Mouse (Mus musculus) limb, embryonic 12.5 days (tissue): ENCODE results near the gene Klrg2. TPM values are rescaled to one million over a fixed set of nuclear protein-coding genes. Genes with fewer than 3 reads are reported as not detected.

Source experiments
- ATAC-seq: fragments of 200-750 bp; cut with Nextera tagmentation; 2 replicates; pipeline ENCODE4 v1.8.0; 2017; ENCODE audit warnings: low read depth, moderate TSS enrichment; ENCODE audit not compliant: insufficient number of reproducible peaks, insufficient read depth, low FRiP score, low TSS enrichment
- H3K27ac ChIP-seq: fragments of 300-500 bp; sonication (generic); 2 replicates; pipeline ENCODE4 v1.5.1; 2016; ENCODE audit warnings: mild to moderate bottlenecking, moderate library complexity
- H3K27me3 ChIP-seq: fragments of 300-500 bp; sonication (generic); 2 replicates; pipeline ENCODE4 v1.6.1; 2016; ENCODE audit warnings: mild to moderate bottlenecking, moderate library complexity
- H3K36me3 ChIP-seq: fragments of 300-500 bp; sonication (generic); 2 replicates; pipeline ENCODE4 v1.6.1; 2016; ENCODE audit warnings: mild to moderate bottlenecking, moderate library complexity
- H3K4me1 ChIP-seq: fragments of 300-500 bp; sonication (generic); replicated peaks from 2 replicates; pipeline ENCODE4 v1.6.1; 2016
- H3K4me2 ChIP-seq: fragments of 300-500 bp; sonication (generic); 2 replicates; pipeline ENCODE4 v1.6.1; 2016; ENCODE audit warnings: mild to moderate bottlenecking, moderate library complexity
- H3K4me3 ChIP-seq: fragments of 300-500 bp; sonication (generic); replicated peaks from 2 replicates; pipeline ENCODE4 v1.5.1; 2016; ENCODE audit warnings: mild to moderate bottlenecking
- H3K9ac ChIP-seq: fragments of 300-500 bp; sonication (generic); replicated peaks from 2 replicates; pipeline ENCODE4 v1.6.1; 2016; ENCODE audit warnings: mild to moderate bottlenecking, moderate library complexity
- H3K9me3 ChIP-seq: fragments of 300-500 bp; sonication (generic); 2 replicates; pipeline ENCODE4 v1.6.1; 2016; ENCODE audit warnings: mild to moderate bottlenecking, moderate library complexity
- WGBS: fragments of 180-500 bp; shearing (Covaris S2); methylation state at CpG from one replicate; pipeline ENCODE4 v1.1.7; 2016; 5-methylcytosine and 5-hydroxymethylcytosine counted together
- polyA plus RNA-seq: library from polyadenylated mRNA; unstranded; fragments of >200 nt; fragmentation: Nextera tagmentation; extraction: Ambion mirVana; gene quantifications from 2 replicates; pipeline ENCODE4 v1.2.1, GENCODE M21; 2016

Klrg2 gene
- polyA plus RNA-seq, 1 experiment from 2014 or later: 0.11 TPM

DNA sequence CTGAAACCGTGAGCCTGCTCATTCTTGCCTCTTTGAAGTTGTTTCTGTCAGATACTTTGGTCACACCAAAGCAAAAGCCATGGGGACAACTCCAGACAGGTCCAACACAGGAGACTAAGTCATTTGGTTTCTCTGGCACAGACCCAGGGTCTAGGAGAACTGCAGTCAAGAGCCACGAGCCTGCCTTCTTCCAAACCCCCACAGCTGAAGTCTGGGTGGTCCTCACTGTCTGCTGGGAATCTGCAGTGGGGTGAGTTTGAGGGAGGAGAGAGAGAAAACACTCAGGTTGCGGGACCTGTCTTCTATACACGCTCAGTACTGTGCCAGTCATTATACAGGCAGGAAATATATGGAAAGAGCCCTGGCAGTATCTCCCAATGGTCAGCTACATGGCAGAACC is 9.6 kb downstream of the Klrg2 start:
- Histone ChIP-seq H3K4me1 (no peaks in the 10 kb centered on the region), H3K27ac (no peak overlapping the region), H3K9ac (no peak overlapping the region), H3K4me2 (no peak overlapping the region), H3K4me3 (no peak overlapping the region), H3K27me3 (0 out of 2 replicates have a peak, but pooled peaks cover 3% of the 10 kb centered on the region), H3K9me3 (no peaks in the 10 kb centered on the region), H3K36me3 (peaks cover 23% of the 10 kb centered on the region)
- WGBS: 75% methylated on average over 4 of the region's 4 CpGs
- no peak for ATAC-seq

- no peaks in the 10 kb centered on the region for H3K9me3 ChIP-seq
- H3K27me3 ChIP-seq: no peaks in the 10 kb centered on the region
- WGBS: 96% methylated on average over 4 of the region's 4 CpGs
- no peak overlapping the region for H3K4me2 ChIP-seq
- H3K4me1 ChIP-seq: no peaks in the 10 kb centered on the region
- peaks cover 23% of the 10 kb centered on the region for H3K36me3 ChIP-seq
- no peak overlapping the region for H3K9ac ChIP-seq
- H3K4me3 ChIP-seq: no peak overlapping the region
- no peak overlapping the region for H3K27ac ChIP-seq
- ATAC-seq: no peak
These were observed 10.0 kb downstream of the Klrg2 start for GRCm38 (mm10) chr6:38627081-38627480.

DNA sequence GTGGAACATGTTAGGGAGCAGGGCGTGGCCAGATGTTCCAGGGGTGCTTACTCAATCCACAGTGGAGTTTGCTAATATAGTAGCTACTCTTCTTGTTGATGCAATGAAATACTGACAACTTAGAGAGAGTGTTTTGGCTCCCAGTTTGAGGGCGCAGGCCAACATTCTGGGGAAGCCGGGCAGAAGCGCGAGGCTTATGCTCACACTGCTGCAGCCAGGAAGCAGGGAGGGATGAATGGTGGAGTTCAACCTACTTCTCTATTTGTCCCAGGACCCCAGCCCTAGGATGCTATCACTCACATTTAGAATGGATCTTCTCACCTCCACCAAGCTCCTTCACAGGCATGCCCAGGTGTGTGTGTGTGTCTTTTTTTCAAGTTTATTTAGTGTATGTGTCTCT is 11.0 kb downstream of the Klrg2 start:
- H3K27me3 ChIP-seq: no peaks in the 10 kb centered on the region
- 96% methylated on average over 5 of the region's 5 CpGs for WGBS

DNA sequence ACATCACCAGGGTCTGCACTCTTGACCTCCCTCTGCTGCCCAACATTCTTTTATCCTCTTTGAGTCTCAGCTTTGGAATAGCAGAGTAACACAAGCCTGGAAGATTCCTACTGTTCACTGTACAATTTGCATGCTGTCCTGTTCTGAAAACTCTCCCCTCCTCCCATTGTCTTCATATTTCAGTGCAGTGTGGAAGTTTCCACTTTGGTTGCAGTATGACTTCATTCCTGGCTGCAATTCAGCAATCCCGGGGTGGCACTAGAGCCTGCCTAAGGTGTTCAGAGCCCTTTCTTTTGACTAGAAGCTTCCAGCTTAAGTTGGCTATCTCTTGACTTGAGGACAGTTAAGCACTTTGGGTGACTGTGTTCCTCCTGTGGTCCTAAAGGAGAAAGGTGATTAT is 12.6 kb downstream of the Klrg2 start:
- H3K27ac ChIP-seq: no peak overlapping the region

More for the DNA sequence above, 11.0 kb downstream of the Klrg2 start:
- no peaks in the 10 kb centered on the region for H3K4me1 ChIP-seq
- no peak overlapping the region for H3K4me3 ChIP-seq
- ATAC-seq: no peak
- peaks cover 23% of the 10 kb centered on the region for H3K36me3 ChIP-seq
- H3K9me3 ChIP-seq: no peaks in the 10 kb centered on the region
- H3K27ac ChIP-seq: no peak overlapping the region
- H3K9ac ChIP-seq: no peak overlapping the region
- no peak overlapping the region for H3K4me2 ChIP-seq

GRCm38 (mm10) chr6:38623457-38623856 is 13.6 kb downstream of the Klrg2 start:
- ATAC-seq: no peak
- 92% methylated on average over 2 of the region's 2 CpGs for WGBS
- Histone ChIP-seq H3K9ac (no peak overlapping the region), H3K9me3 (no peaks in the 10 kb centered on the region; the same call in 1 of the 2 replicates), H3K4me3 (no peak overlapping the region), H3K4me2 (no peak overlapping the region), H3K27ac (no peak overlapping the region), H3K27me3 (no peaks in the 10 kb centered on the region), H3K4me1 (no peaks in the 10 kb centered on the region), H3K36me3 (peaks cover 41% of the 10 kb centered on the region)

More for the DNA sequence above, 12.6 kb downstream of the Klrg2 start:
- no peak for ATAC-seq
- no peaks in the 10 kb centered on the region for H3K9me3 ChIP-seq
- H3K4me2 ChIP-seq: no peak overlapping the region
- H3K27me3 ChIP-seq: no peaks in the 10 kb centered on the region
- WGBS: 81% methylated on average over 1 of the region's 1 CpGs
- peaks cover 31% of the 10 kb centered on the region for H3K36me3 ChIP-seq
- no peak overlapping the region for H3K4me3 ChIP-seq
- H3K9ac ChIP-seq: no peak overlapping the region
- H3K4me1 ChIP-seq: no peaks in the 10 kb centered on the region

GRCm38 (mm10) chr6:38622406-38622805 is 14.6 kb downstream of the Klrg2 start:
- peaks cover 5% of the 10 kb centered on the region; the same call in 1 of the 2 replicates for H3K9me3 ChIP-seq
- H3K27ac ChIP-seq: no peak overlapping the region
- WGBS: 88% methylated on average over 1 of the region's 1 CpGs
- no peak overlapping the region for H3K4me3 ChIP-seq
- H3K27me3 ChIP-seq: no peaks in the 10 kb centered on the region
- peaks cover 44% of the 10 kb centered on the region for H3K36me3 ChIP-seq
- no peaks in the 10 kb centered on the region for H3K4me1 ChIP-seq
- ATAC-seq: no peak
- H3K4me2 ChIP-seq: no peak overlapping the region
- no peak overlapping the region for H3K9ac ChIP-seq

- Histone ChIP-seq H3K9ac (no peak overlapping the region), H3K27me3 (no peaks in the 10 kb centered on the region), H3K36me3 (peaks cover 60% of the 10 kb centered on the region), H3K9me3 (no peaks in the 10 kb centered on the region), H3K4me1 (no peaks in the 10 kb centered on the region), H3K4me3 (no peak overlapping the region), H3K27ac (no peak overlapping the region), H3K4me2 (no peak overlapping the region)
- ATAC-seq: no peak
- WGBS: 83% methylated on average over 2 of the region's 2 CpGs
These were observed 27.1 kb downstream of the Klrg2 start for GRCm38 (mm10) chr6:38609892-38610291.

- Histone ChIP-seq H3K27me3 (no peaks in the 10 kb centered on the region), H3K4me1 (no peaks in the 10 kb centered on the region), H3K27ac (no peak overlapping the region), H3K9me3 (no peaks in the 10 kb centered on the region), H3K4me2 (no peak overlapping the region), H3K36me3 (peaks cover 85% of the 10 kb centered on the region), H3K4me3 (no peak overlapping the region), H3K9ac (no peak overlapping the region)
- WGBS: 90% methylated on average over 4 of the region's 4 CpGs
- ATAC-seq: no peak
These were observed 39.6 kb downstream of the Klrg2 start for GRCm38 (mm10) chr6:38597481-38597880.

DNA sequence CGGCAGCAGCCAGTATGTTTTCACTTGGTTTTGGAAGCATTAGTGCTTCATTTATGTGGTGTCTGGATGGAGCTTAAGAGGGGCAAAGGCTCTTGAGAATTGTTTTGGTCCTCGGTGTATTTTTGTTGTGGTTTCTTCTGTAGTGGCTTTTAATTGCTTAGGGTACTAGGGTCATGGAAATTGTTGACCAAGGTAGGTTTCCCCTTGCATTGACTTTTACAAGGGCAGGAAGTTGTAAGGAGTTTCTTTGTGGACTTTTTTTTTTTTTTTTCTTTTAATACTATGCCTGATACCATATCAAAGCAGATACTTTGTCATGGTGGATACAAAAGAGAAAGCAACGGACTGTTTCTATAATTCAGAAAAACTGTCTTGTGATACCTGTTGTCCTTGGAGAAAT is 55.3 kb downstream of the Klrg2 start:
- Histone ChIP-seq H3K27ac (no peak overlapping the region), H3K9me3 (no peaks in the 10 kb centered on the region), H3K4me1 (no peaks in the 10 kb centered on the region), H3K27me3 (no peaks in the 10 kb centered on the region), H3K4me3 (no peak overlapping the region), H3K36me3 (peaks cover 69% of the 10 kb centered on the region), H3K9ac (no peak overlapping the region), H3K4me2 (no peak overlapping the region)
- WGBS: 91% methylated on average over 3 of the region's 3 CpGs
- no peak for ATAC-seq

GRCm38 (mm10) chr6:38580112-38580857 is 56.8 kb downstream of the Klrg2 start:
- Histone ChIP-seq H3K9ac (no peak overlapping the region), H3K4me2 (no peak overlapping the region), H3K27ac (no peak overlapping the region), H3K4me3 (no peak overlapping the region), H3K27me3 (no peaks in the 10 kb centered on the region), H3K36me3 (peaks cover 68% of the 10 kb centered on the region), H3K9me3 (no peaks in the 10 kb centered on the region), H3K4me1 (no peaks in the 10 kb centered on the region)
- no peak for ATAC-seq
- 97% methylated on average over 3 of the region's 3 CpGs for WGBS

GRCm38 (mm10) chr6:38576096-38576495 is 60.9 kb downstream of the Klrg2 start:
- Histone ChIP-seq H3K9me3 (no peaks in the 10 kb centered on the region), H3K4me3 (no peak overlapping the region), H3K27ac (no peak overlapping the region), H3K27me3 (no peaks in the 10 kb centered on the region), H3K36me3 (peaks cover 72% of the 10 kb centered on the region), H3K4me2 (no peak overlapping the region), H3K9ac (no peak overlapping the region), H3K4me1 (no peaks in the 10 kb centered on the region)
- WGBS: 88% methylated on average over 2 of the region's 2 CpGs
- ATAC-seq: no peak
